Mouse (Mus musculus): ENCODE results near the gene Rbm48.
"Not testable (repeated sequence)": the region's sequence is repeated elsewhere in the genome, so short reads cannot be mapped to it uniquely, and the experiment has no call there.

Rbm48 gene

DNA sequence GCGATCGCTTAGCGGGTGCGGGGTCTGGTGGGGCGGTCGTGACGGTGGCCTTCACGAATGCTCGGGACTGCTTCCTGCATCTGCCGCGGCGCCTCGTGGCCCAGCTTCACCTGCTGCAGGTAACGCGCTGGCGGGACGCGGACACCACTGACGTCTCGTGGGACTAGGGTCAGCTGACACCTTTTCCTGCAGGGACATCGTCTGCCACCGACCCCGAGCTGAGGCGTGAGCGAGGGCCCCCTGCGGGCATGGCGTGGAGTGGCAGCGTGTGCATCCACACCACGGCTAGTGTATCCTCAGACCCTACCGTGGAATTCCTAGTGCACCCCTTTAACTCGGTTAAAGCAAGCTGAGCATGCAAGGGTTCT lies at the start of gene Rbm48:
TSS of gene Rbm48 (minus strand) at position 187 of the 368 bp plus-strand sequence.
- POLR2A ChIA-PET = interaction anchor here (0.8 to 8.5 kb wide), 53 partner anchors 8 to 373 kb away, joined by 3 to 150 read pairs (median 5); partner anchors contain the start of genes Ankib1 (in 2 of the 4), Fam133b (in 2 of the 4) and Krit1 (in 2 of the 4)
- CTCF ChIA-PET = interaction anchor here (0.6 to 1.9 kb wide), 14 partner anchors 8 to 599 kb away, joined by 3 to 8 read pairs (median 3); partner anchors contain the start of gene Fam133b (in 3 of the 4)

DNA sequence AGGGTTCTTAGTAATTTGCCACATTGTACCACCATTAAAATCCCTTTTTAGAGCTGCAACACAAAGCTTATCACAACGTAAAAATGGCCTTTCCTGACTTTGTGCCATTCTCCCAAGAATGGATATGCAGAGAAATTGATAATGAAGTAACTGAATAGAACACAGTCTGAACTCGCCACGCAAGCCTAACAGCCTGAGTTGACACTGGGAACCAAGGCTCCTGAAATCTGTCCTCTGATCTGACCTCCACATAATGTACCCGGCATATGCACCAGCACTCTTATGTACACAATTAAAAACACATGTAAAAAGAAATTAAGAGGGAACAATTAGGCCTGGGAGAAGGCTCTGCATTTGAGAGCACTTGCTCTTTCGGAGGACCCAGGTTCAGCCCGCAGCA lies 48.9 kb upstream of the Rbm48 start:
- CTCF ChIA-PET = no interaction called here

DNA sequence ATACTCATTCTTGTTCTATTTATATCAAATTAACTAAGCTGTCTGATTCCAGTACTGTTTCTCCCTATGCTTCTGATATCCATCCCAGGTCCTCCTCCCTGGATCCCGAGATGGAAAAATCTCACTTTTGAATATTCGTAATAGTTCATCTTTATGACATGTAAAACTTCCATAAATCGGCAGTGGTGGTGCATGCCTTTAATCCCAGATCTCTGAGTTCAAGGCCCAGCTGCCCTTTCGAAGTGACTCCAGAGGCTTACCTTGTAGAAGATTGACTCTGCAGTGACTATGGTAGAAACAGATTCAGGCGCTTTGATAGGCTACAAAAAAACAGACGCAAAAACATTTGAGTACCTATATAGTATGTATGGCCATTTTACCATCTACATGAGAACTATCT lies 48.2 kb upstream of the Rbm48 start:
- POLR2A ChIA-PET = interaction anchor here in 2 of 4 experiments (0.9 to 1.6 kb wide), 4 partner anchors 12 to 66 kb away, joined by 3 to 5 read pairs (median 3); no protein-coding TSS in a partner anchor
- CTCF ChIA-PET = no interaction called here

More for the DNA sequence above, 48.9 kb upstream of the Rbm48 start:
- POLR2A ChIA-PET = interaction anchor here in 2 of 4 experiments (0.7 to 1.1 kb wide), 6 partner anchors 13 to 462 kb away, joined by 3 to 5 read pairs (median 3); no protein-coding TSS in a partner anchor

DNA sequence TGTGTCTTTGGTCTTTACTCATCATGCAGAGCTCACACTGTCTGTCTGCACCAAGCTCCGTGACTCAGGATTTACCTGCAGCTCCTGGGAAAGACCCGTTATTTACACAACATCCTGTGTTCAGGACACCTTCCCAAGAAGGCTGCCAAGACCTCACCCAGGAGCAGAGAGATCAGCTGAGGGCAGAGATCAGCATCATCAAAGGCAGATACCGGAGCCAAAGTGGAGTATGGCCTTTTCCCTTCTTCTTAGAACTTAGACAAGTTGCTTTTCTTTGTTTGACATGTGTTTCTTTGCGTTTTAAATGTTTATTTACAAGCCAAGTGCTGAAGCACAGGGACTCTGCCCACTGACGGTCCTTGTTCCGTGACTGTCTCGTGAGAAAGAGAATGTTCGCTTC lies 38.9 kb upstream of the Rbm48 start:
- ChIA-PET CTCF (interaction anchor here in 1 of 4 experiments (1.0 kb wide), 1 partner anchor 237 kb away, joined by 6 read pairs; no protein-coding TSS in a partner anchor), POLR2A (interaction anchor here in 1 of 4 experiments (1.0 kb wide), 1 partner anchor 13 kb away, joined by 3 read pairs; no protein-coding TSS in a partner anchor)

DNA sequence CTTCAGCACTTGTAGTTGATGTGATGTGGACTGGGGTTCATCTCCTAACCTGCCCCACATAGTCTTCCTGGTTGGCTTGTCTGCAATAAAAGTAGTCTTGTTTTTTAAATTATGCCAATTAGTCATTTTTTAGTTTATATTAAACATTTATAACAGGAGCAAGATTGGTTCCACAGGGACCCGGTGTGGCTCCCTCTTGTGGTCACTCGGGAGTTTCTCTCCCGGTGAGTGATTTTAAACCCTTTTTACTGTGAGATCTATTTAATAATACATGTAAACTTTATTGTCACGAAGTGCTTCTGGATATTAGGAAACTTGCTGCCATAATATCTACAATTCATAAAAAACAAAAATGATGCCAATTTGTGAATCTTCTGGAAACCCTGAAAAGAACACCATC lies 37.6 kb upstream of the Rbm48 start:
- ChIA-PET CTCF (interaction anchor here in 3 of 4 experiments (0.6 to 1.3 kb wide), 11 partner anchors 10 to 121 kb away, joined by 3 to 5 read pairs (median 4); partner anchors contain the start of gene 1700109H08Rik (in 1 of the 3)), POLR2A (interaction anchor here in 3 of 4 experiments (1.0 to 1.8 kb wide), 5 partner anchors 12 to 37 kb away, joined by 3 to 6 read pairs (median 4); partner anchors contain the start of gene Rbm48 (in 1 of the 3))

DNA sequence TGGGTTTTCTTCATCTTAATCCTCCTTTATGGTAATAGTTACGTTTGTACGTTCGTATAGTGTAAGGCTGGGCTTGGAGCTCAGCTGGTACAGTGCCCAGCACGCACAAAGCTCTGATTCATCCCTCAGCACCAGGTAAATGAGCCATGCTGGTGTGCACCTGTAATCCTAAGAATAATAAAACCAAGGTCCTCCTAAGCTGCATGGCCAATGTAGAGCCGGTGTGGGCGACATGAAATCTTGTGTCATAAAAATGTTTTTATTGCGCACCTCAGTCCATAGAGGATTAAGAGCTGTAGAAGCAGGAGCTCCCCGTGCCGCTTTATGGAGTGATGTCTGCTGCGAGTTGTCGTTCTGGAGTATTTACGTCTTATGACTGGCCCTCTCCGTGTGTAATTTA lies 36.9 kb upstream of the Rbm48 start:
- ChIA-PET CTCF (interaction anchor here in 3 of 4 experiments (0.6 to 1.4 kb wide), 12 partner anchors 10 to 121 kb away, joined by 3 to 5 read pairs (median 4); partner anchors contain the start of gene 1700109H08Rik (in 1 of the 3)), POLR2A (interaction anchor here in 3 of 4 experiments (0.5 to 1.8 kb wide), 7 partner anchors 12 to 40 kb away, joined by 3 to 6 read pairs (median 3); partner anchors contain the start of gene Rbm48 (in 1 of the 3))

DNA sequence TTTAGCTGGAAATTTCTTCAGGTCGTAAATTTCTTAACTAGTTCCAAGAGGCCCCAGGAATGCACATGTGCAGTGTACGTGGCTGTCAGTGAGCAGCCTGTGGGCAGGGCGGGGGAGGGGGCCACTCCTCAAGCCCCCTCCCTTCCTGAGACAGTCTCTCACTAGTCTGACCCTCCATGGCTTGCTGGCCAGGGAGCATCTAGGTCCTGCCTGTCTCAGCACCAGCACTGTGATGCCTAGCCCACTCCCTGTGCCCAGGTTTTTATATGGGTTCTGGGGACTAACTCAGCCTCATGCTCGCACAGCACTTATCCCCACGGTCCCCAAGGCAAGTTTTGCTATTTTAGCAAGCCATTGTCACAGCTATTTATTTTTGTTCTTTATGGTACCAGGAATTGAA lies 35.9 kb upstream of the Rbm48 start:
- POLR2A ChIA-PET = interaction anchor here in 2 of 4 experiments (0.8 to 2.0 kb wide), 7 partner anchors 13 to 36 kb away, joined by 3 to 6 read pairs (median 3); partner anchors contain the start of genes Pex1 (in 2 of the 2) and Rbm48 (in 2 of the 2)
- CTCF ChIA-PET = interaction anchor here in 1 of 4 experiments (1.4 kb wide), 1 partner anchor 16 kb away, joined by 4 read pairs; no protein-coding TSS in a partner anchor

DNA sequence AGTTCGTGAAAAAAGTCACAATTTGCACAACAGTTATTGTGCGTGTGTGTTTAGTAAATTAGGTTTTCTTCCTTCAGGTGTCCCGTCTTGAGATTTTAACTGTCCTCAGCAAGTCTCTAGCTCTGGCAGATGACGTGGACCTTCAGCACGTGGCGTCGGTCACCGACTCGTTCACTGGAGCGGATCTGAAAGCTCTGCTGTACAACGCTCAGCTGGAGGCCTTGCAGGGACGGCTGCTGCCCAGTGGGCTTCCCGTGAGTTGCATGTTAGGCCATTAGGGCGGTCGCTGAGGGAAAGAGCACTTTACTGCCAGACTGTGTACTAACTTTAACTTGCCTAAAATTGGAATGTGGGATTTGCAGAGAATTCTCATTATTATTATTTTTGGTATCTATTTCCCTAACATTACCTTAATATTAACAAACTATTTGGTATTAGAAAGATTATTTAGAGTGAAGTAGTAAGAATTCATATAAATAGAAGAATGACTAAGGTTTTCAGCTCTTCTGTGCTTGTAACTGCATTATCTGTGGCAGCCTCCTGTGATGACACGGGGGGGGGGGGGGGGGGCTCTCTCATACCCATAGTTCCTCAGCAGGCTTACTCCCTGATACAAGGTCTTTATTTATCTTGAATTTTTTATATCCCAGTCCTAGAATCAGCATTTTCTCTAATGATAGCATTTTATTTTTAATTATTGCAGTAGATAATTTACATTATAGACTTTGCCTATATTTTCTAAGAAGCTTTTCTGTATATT lies 35.3 kb upstream of the Rbm48 start:
- CTCF ChIA-PET = no interaction called here
- POLR2A ChIA-PET = interaction anchor here in 3 of 4 experiments (1.0 to 2.0 kb wide), 8 partner anchors 11 to 36 kb away, joined by 3 to 7 read pairs (median 4); partner anchors contain the start of genes Pex1 (in 2 of the 3) and Rbm48 (in 2 of the 3)

DNA sequence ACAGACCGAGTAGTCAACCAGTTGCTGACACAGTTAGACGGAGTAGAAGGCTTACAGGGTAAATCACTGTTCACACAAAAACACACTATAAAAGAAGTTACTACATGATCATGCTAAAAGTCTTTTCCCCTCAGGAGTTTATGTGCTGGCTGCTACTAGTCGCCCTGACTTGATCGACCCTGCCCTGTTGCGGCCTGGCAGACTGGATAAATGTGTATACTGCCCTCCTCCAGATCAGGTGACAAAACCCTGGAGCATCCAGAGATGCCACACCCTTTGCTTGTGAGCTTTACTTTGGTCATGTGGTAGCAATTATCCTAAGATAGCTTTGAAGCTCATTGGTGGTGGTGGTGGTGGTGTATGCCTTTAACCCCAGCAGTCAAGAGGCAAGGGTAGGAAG lies 33.7 kb upstream of the Rbm48 start:
- CTCF ChIA-PET = no interaction called here
- POLR2A ChIA-PET = interaction anchor here in 2 of 4 experiments (0.9 to 1.0 kb wide), 4 partner anchors 10 to 58 kb away, joined by 3 to 6 read pairs (median 4); no protein-coding TSS in a partner anchor

DNA sequence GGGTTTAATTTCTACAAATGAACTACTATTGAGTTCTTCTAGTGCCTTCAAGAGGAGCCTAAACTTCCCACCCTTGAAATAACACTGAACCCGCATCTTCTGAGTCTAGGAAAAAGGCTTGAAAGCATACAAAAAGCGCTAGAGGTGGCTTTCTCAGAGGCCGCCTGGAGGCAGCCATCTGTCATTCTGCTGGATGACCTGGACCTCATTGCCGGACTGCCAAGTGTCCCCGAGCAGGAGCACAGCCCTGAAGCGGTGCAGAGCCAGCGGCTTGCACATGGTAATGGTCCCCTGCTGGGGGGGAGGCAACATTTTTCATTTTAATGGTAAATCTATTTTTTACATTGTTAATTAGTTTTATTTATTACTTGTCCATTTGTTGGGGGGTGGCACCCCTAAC lies 24.1 kb upstream of the Rbm48 start:
- CTCF ChIA-PET = no interaction called here
- POLR2A ChIA-PET = interaction anchor here in 2 of 4 experiments (0.9 to 2.3 kb wide), 5 partner anchors 11 to 25 kb away, joined by 3 to 11 read pairs (median 4); partner anchors contain the start of genes Pex1 (in 2 of the 2) and Rbm48 (in 2 of the 2)

DNA sequence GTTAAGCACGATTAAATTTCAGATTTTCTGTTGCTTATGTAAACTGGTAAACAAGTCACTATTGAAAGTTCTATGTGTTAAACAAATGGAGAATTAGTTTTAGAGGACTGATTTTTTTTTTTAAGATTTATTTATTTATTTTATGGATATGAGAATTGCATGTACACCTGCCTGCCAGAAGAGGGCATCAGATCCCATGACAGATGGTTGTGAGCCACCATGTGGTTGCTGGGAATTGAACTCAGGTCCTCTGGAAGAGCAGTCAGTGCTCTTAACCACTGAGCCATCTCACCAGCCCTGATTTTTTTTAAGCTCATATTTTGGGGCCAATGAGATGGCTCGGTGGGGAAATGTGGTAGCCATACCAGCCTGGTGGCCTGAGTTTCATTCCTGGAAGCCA lies 15.4 kb upstream of the Rbm48 start:
- POLR2A ChIA-PET = interaction anchor here in 2 of 4 experiments (1.6 to 1.7 kb wide), 3 partner anchors 15 to 34 kb away, joined by 4 to 16 read pairs (median 12); partner anchors contain the start of genes Pex1 (in 2 of the 2) and Rbm48 (in 2 of the 2)

DNA sequence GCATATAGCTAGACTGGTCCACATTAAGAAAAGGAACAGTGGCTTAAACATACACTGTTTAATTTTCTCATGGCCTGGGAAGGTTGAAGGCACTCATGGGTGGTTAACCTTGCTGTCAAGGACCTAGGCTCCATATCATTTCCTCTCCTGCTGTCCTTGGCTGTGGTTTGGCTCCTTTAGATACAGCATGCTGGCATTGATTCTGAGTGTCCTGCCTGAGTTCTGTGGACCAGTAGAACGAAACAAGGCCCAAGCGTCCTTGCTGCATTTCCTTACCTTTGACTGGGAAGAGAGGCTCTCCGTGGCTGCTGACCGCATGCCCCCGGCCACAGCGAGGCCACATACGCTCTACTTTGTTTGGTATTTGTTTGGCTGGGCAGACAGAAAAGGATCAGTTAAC lies 12.9 kb upstream of the Rbm48 start:
- ChIA-PET CTCF (no interaction called here), POLR2A (interaction anchor here in 2 of 4 experiments (1.0 to 1.9 kb wide), 4 partner anchors 11 to 23 kb away, joined by 3 to 6 read pairs (median 4); partner anchors contain the start of genes Rbm48 (in 2 of the 2) and Pex1 (in 1 of the 2))

More for the DNA sequence above, 15.4 kb upstream of the Rbm48 start:
- CTCF ChIA-PET = not testable (repeated sequence)

DNA sequence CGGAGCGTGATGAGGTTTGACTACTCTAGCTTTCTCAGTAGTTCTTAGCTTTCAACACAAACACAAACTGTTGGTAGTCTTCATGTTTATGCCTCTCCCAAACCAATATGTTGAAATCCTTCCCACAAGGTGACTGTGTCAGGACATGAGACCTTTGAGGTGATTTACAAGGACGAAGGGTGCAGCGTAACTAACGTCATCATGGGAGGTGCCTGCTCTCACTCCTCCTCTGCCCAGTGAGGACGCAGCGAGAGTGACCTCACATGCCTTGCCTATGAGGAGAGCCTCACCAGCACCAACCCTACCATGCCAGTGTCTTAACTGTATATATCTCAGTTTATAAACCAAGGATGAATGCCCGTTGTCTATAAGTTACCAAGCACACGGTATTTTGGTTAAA lies 10.7 kb upstream of the Rbm48 start:
- POLR2A ChIA-PET = interaction anchor here in 2 of 4 experiments (2.1 to 3.1 kb wide), 2 partner anchors 11 kb away, joined by 7 to 20 read pairs; partner anchors contain the start of genes Pex1 (in 2 of the 2) and Rbm48 (in 2 of the 2)
- CTCF ChIA-PET = interaction anchor here in 1 of 4 experiments (0.7 kb wide), 1 partner anchor 459 kb away, joined by 3 read pairs; no protein-coding TSS in a partner anchor

DNA sequence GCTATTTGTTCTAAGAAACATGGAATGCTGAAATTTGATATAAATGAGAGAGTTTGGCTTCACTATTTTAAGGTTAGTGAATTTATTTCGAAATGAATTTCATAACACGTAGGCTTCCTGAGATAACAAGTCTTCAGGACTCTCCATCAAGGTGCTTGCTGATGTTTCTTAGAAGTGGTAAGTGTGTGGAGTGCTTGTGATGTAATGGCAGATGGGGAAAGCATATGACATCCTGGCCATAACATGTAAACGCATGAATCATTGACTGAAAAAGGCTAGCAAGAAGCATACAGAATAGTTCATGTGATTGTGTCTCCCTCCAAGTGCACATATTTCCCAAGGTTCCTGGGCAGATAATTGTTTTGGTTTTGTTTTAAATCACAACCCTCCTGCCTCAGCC lies 4.4 kb upstream of the Rbm48 start:
- ChIA-PET POLR2A (interaction anchor here in 1 of 4 experiments (0.9 to 1.1 kb wide), 2 partner anchors 45 to 57 kb away, joined by 3 to 4 read pairs; partner anchors contain the start of gene Fam133b), CTCF (no interaction called here)

DNA sequence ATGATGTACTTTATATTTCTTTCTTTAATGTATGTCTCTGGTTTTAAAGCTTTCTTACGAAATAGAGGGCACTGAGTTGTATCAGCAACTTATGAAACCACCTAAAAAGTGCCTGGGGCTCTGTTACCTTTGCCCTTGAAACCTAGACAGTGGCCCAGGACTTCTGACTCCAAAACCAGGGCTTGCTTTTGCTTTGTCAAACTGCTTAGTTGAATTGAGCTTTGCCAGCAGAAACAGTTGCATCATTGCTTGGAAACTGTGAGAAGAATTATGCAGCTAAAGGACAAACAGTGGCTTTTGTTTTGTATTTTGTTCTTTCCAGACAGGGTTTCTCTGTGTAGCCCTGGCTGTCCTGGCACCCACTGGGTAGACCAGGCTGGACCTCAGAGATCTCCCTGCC lies 3.9 kb upstream of the Rbm48 start:
- CTCF ChIA-PET = no interaction called here
- POLR2A ChIA-PET = interaction anchor here in 1 of 4 experiments (0.9 to 1.1 kb wide), 2 partner anchors 45 to 57 kb away, joined by 3 to 4 read pairs; partner anchors contain the start of gene Fam133b

DNA sequence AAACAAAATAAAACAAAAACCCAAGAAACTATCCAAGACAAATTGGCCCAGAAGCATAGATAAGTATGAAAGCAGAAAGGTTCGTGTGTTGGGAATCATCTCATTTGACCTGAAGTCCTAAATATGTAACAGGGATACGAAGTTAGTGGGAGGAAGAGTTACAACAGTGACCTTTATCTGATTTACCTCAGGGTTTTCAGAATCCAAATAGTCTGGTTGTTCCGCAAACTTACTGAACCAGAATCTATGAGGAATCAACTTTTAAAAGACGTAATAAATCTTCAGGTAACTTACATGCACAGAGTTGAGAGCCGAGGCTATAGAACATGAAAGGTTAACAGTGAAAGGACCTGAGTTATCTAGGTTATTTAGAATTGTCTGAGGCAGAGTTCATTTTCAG lies 2.4 kb upstream of the Rbm48 start:
- POLR2A ChIA-PET = interaction anchor here in 1 of 4 experiments (1.3 kb wide), 1 partner anchor 10 kb away, joined by 3 read pairs; no protein-coding TSS in a partner anchor
- CTCF ChIA-PET = no interaction called here

DNA sequence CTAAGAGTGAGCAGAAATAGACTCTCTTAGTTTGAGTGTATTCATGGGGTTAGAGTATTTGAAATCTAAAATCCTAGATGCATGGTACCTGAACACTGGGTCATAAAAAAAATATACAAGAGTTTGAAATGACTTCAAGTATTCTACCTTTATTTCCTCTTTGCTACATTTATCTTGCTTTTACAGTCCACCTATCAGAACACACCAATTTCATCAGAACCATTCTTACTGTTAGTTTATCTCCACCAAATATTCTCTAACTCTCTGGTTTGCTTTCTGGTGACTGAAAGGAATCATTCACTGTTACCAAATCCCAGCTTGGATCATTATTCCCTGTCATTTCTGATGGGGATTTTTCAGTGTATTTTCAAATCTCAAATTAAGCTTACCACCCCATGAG lies 786 bp upstream of the Rbm48 start:
- POLR2A ChIA-PET = interaction anchor here (0.7 to 8.5 kb wide), 27 partner anchors 8 to 374 kb away, joined by 3 to 150 read pairs (median 7); partner anchors contain the start of genes 1700109H08Rik (in 1 of the 4) and Fam133b (in 1 of the 4)
- CTCF ChIA-PET = interaction anchor here in 3 of 4 experiments (1.1 to 1.9 kb wide), 4 partner anchors 28 to 254 kb away, joined by 3 to 4 read pairs (median 3); no protein-coding TSS in a partner anchor

All from embryonic stem cell, embryonic (primary cell).